Mouse (Mus musculus) myocyte (in vitro differentiated cells): ENCODE data around the gene Ubap1. TPM values are rescaled to one million over a fixed set of nuclear protein-coding genes. Genes with fewer than 3 reads are reported as not detected.

ENCODE experiments used
- H3K27me3 ChIP-seq: one replicate; pipeline ENCODE4 v1.6.1; 2011; ENCODE audit not compliant: control insufficient read depth, insufficient read depth, insufficient read length
- H3K36me3 ChIP-seq: one replicate; pipeline ENCODE4 v1.6.1; 2011; ENCODE audit not compliant: control insufficient read depth, insufficient read depth
- H3K4me2 ChIP-seq: one replicate; pipeline ENCODE4 v1.6.1; 2011; ENCODE audit warnings: low read depth, control low read depth
- H3K4me3 ChIP-seq: one replicate; pipeline ENCODE4 v1.5.1; 2011; ENCODE audit warnings: mild to moderate bottlenecking, control low read depth, moderate library complexity
- H3K79me2 ChIP-seq: one replicate; pipeline ENCODE4 v1.6.1; 2011; ENCODE audit not compliant: control insufficient read depth, insufficient read depth
- H3ac ChIP-seq: one replicate; pipeline ENCODE4 v1.6.1; 2011; ENCODE audit not compliant: control insufficient read depth, insufficient read length
- CEBPB ChIP-seq: IDR thresholded peaks from 2 replicates; pipeline ENCODE4 v1.6.1; 2011; ENCODE audit warnings: mild to moderate bottlenecking, moderate library complexity; ENCODE audit not compliant: poor library complexity, insufficient read depth, severe bottlenecking
- E2F4 ChIP-seq: IDR thresholded peaks from one replicate; pipeline ENCODE4 v1.6.1; 2011; ENCODE audit warnings: mild to moderate bottlenecking, control low read depth, moderate library complexity; ENCODE audit not compliant: insufficient read depth
- MAX ChIP-seq: IDR thresholded peaks from one replicate; pipeline ENCODE4 v1.6.1; 2011; ENCODE audit warnings: low read depth, mild to moderate bottlenecking, control low read depth
- MYOD1 ChIP-seq, 3 experiments: IDR thresholded peaks; one replicate each; pipeline ENCODE4 v1.6.1; 2011; ENCODE audit warnings: control low read depth in 2 of 3, low read depth in 2 of 3, mild to moderate bottlenecking in 2 of 3, moderate library complexity in 1 of 3; ENCODE audit not compliant: insufficient read length in 2 of 3, control insufficient read depth in 1 of 3
- MYOG ChIP-seq, 3 experiments: IDR thresholded peaks; one replicate each; pipeline ENCODE4 v1.6.1; 2011; ENCODE audit warnings: control low read depth in 2 of 3, low read depth in 2 of 3, mild to moderate bottlenecking in 2 of 3; ENCODE audit not compliant: insufficient read length in 2 of 3, control insufficient read depth in 1 of 3, insufficient read depth in 1 of 3
- POLR2A ChIP-seq: IDR thresholded peaks from one replicate; pipeline ENCODE4 v1.6.1; 2011; ENCODE audit warnings: low read depth, mild to moderate bottlenecking, control low read depth, moderate library complexity; ENCODE audit not compliant: insufficient read length
- POLR2AphosphoS2 ChIP-seq: IDR thresholded peaks from one replicate; pipeline ENCODE4 v1.6.1; 2011; ENCODE audit warnings: low read depth, control low read depth; ENCODE audit not compliant: insufficient read length
- REST ChIP-seq: IDR thresholded peaks from one replicate; pipeline ENCODE4 v1.6.1; 2011; ENCODE audit warnings: mild to moderate bottlenecking, control low read depth, moderate library complexity; ENCODE audit not compliant: insufficient read depth, insufficient read length
- SRF ChIP-seq: IDR thresholded peaks from one replicate; pipeline ENCODE4 v1.6.1; 2011; ENCODE audit warnings: low read depth; ENCODE audit not compliant: control insufficient read depth, insufficient read length
- TCF12 ChIP-seq: IDR thresholded peaks from one replicate; pipeline ENCODE4 v1.6.1; 2011; ENCODE audit warnings: mild to moderate bottlenecking, control low read depth; ENCODE audit not compliant: poor library complexity, insufficient read depth, severe bottlenecking
- TCF3 ChIP-seq: IDR thresholded peaks from one replicate; pipeline ENCODE4 v1.6.1; 2011; ENCODE audit warnings: low read depth, control low read depth; ENCODE audit not compliant: insufficient read length
- USF1 ChIP-seq: IDR thresholded peaks from one replicate; pipeline ENCODE4 v1.6.1; 2011; ENCODE audit warnings: low read depth, mild to moderate bottlenecking, control low read depth, moderate library complexity
- polyA plus RNA-seq: library from polyadenylated mRNA; unstranded; fragments of >200 nt; fragmentation: generic; extraction: Trizol; gene quantifications from one replicate; pipeline ENCODE4 v1.2.1, GENCODE M21; 2012; ENCODE audit warnings: missing spikeins

Gene Ubap1
- polyA plus RNA-seq, 1 experiment = 29.2 TPM

- H3K27me3 ChIP-seq = no peaks in the 10 kb centered on the region
- no peaks in the 10 kb centered on the region for H3K79me2 ChIP-seq
- no peak overlapping the region for H3ac ChIP-seq
- H3K4me2 ChIP-seq = no peak overlapping the region
- no peak for TF ChIP-seq MYOG (IDR thresholded peaks at IDR 0.05; ENCODE audit: control insufficient read depth in 1 of 3, insufficient read depth in 1 of 3, insufficient read length in 2 of 3, low read depth in 2 of 3)
- TF ChIP-seq POLR2AphosphoS2 = no peak
- TF ChIP-seq TCF3 = no peak
- TF ChIP-seq POLR2A = no peak
- H3K4me3 ChIP-seq = no peak overlapping the region
- peaks cover 43% of the 10 kb centered on the region for H3K36me3 ChIP-seq
Observed at GRCm38 (mm10) chr4:41401167-41401566, 52.4 kb downstream of the Ubap1 start.

DNA sequence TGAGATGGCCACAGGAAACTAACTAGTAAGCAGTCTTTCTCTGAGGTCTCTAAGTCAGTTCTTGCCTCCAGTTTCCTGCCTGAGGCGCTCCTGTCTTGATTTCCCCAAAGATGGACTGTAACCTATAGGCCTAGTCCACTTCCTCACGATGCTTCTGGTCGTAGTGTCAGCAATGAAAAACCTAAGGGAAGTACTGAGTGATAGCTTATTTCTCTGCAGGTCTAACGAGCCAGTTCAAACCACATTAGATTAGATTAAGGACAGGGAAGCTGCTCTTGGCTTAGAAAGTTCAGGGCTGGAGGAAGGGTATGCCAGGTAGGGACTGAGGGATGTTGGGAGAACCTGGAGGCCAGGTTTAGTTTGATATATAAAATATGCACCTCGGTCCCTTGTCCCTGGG lies 52.8 kb downstream of the Ubap1 start:
- no peaks in the 10 kb centered on the region for H3K27me3 ChIP-seq
- no peak overlapping the region for H3K4me2 ChIP-seq
- no peak overlapping the region for H3K4me3 ChIP-seq
- H3K36me3 ChIP-seq = peaks cover 40% of the 10 kb centered on the region
- no peaks in the 10 kb centered on the region for H3K79me2 ChIP-seq
- no peak overlapping the region for H3ac ChIP-seq
- no peak for TF ChIP-seq TCF12
- TF ChIP-seq MAX = no peak
- TF ChIP-seq POLR2AphosphoS2 = no peak
- no peak for TF ChIP-seq MYOG (IDR thresholded peaks at IDR 0.05; ENCODE audit: control insufficient read depth in 1 of 3, insufficient read depth in 1 of 3, insufficient read length in 2 of 3, low read depth in 2 of 3)
- TF ChIP-seq MYOD1 (IDR thresholded peaks at IDR 0.05; ENCODE audit: control insufficient read depth in 1 of 3, insufficient read length in 2 of 3, low read depth in 2 of 3) = no peak
- TF ChIP-seq POLR2A = no peak
- no peak for TF ChIP-seq E2F4
- no peak for TF ChIP-seq SRF
- no peak for TF ChIP-seq CEBPB
- no peak for TF ChIP-seq TCF3
- no peak for TF ChIP-seq REST
- TF ChIP-seq USF1 = no peak

- no peak for TF ChIP-seq REST
- no peak for TF ChIP-seq E2F4
- no peak for TF ChIP-seq MYOG (IDR thresholded peaks at IDR 0.05; ENCODE audit: control insufficient read depth in 1 of 3, insufficient read depth in 1 of 3, insufficient read length in 2 of 3, low read depth in 2 of 3)
- no peaks in the 10 kb centered on the region for H3K27me3 ChIP-seq
- H3K4me3 ChIP-seq = no peak overlapping the region
- H3ac ChIP-seq = no peak overlapping the region
- H3K4me2 ChIP-seq = no peak overlapping the region
- peaks cover 50% of the 10 kb centered on the region for H3K36me3 ChIP-seq
- H3K79me2 ChIP-seq = no peaks in the 10 kb centered on the region
Observed at GRCm38 (mm10) chr4:41406597-41406996, 57.8 kb downstream of the Ubap1 start.

GRCm38 (mm10) chr4:41407353-41407752 lies 58.6 kb downstream of the Ubap1 start:
- H3K4me3 ChIP-seq = no peak overlapping the region
- no peak overlapping the region for H3K4me2 ChIP-seq
- H3K36me3 ChIP-seq = peaks cover 54% of the 10 kb centered on the region
- no peak overlapping the region for H3ac ChIP-seq
- H3K79me2 ChIP-seq = no peaks in the 10 kb centered on the region
- no peaks in the 10 kb centered on the region for H3K27me3 ChIP-seq
- no peak for TF ChIP-seq MYOD1 (IDR thresholded peaks at IDR 0.05; ENCODE audit: control insufficient read depth in 1 of 3, insufficient read length in 2 of 3, low read depth in 2 of 3)
- TF ChIP-seq REST = no peak
- no peak for TF ChIP-seq CEBPB
- no peak for TF ChIP-seq TCF3
- TF ChIP-seq E2F4 = no peak
- TF ChIP-seq TCF12 = no peak
- TF ChIP-seq SRF = no peak
- TF ChIP-seq POLR2AphosphoS2 = no peak
- TF ChIP-seq POLR2A = no peak
- no peak for TF ChIP-seq MAX
- TF ChIP-seq USF1 = no peak
- no peak for TF ChIP-seq MYOG (IDR thresholded peaks at IDR 0.05; ENCODE audit: control insufficient read depth in 1 of 3, insufficient read depth in 1 of 3, insufficient read length in 2 of 3, low read depth in 2 of 3)

DNA sequence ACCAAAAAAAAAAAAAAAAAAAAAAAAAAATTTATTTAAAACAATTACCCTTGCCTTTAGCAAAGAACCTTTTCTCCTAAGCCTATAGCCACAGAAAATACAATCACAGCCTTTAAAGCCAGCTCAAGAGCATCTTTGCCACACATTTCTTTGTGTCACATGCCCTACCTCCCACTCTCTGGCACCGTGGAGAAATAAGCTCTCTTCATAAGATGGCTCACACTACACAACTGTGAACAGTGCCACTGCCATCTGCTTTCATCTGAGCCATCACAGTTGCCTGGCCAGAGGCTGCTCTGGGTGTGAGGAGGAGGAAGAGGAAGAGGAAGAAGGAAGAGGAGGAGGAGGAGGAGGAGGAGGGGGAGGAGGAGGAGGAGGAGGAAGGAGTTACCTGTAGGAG lies 60.5 kb downstream of the Ubap1 start:
- H3K36me3 ChIP-seq = peaks cover 34% of the 10 kb centered on the region
- TF ChIP-seq CEBPB (no peak), REST (no peak), POLR2A (no peak), MAX (no peak), POLR2AphosphoS2 (no peak), E2F4 (no peak), USF1 (no peak), MYOG (IDR thresholded peaks at IDR 0.05; ENCODE audit: control insufficient read depth in 1 of 3, insufficient read depth in 1 of 3, insufficient read length in 2 of 3, low read depth in 2 of 3) (no peak), MYOD1 (IDR thresholded peaks at IDR 0.05; ENCODE audit: control insufficient read depth in 1 of 3, insufficient read length in 2 of 3, low read depth in 2 of 3) (no peak), TCF12 (no peak), TCF3 (no peak), SRF (no peak)
- H3K4me2 ChIP-seq = no peak overlapping the region
- no peaks in the 10 kb centered on the region for H3K27me3 ChIP-seq
- H3K4me3 ChIP-seq = no peak overlapping the region
- H3K79me2 ChIP-seq = no peaks in the 10 kb centered on the region
- no peak overlapping the region for H3ac ChIP-seq
